Mouse (Mus musculus): Measurements from ENCODE around the gene Odf3l1.

- TF ChIP-seq CTCF (conservative IDR thresholded peaks at IDR 0.05; ENCODE audit: low read length) (no peak), POU5F1 (IDR thresholded peaks at IDR 0.05; ENCODE audit: borderline replicate concordance, low read length) (no peak)
These were observed 34.9 kb upstream of the Odf3l1 start for GRCm38 (mm10) chr9:56899409-56899808.
